ENCODE assay signal across 15 mouse cellular contexts in genomic region chr2:124740848-124741247, GRCm38 (mm10).
DNase-seq lines count a peak whose midpoint lies in the region; ATAC-seq and TF ChIP-seq lines count a peak whose summit lies in the region.
"Had no signal": no experiment of that assay in that cellular context is flagged by ENCODE, and none has a peak within 500 bp of the region (broad histone marks: within the 10 kb centered on the region; RNA-seq: fewer than 3 reads in every experiment).

No protein-coding gene starts in this region.

- ATAC-seq in lung, postnatal 0 days: no peak
- no peak for ATAC-seq in heart, embryonic 13.5 days (ENCODE audit: extremely low read depth, insufficient number of reproducible peaks, low FRiP score, low TSS enrichment)

- H3K4me3 ChIP-seq in lung, postnatal 0 days (ENCODE audit: low read depth, low read length): no peak overlapping the region
- no peak overlapping the region for H3K4me3 ChIP-seq in heart, embryonic 13.5 days
- H3K4me3 ChIP-seq: neural tube, embryonic 12.5 days had no signal

- no peak overlapping the region for H3K9ac ChIP-seq in lung, postnatal 0 days (replicated peaks; ENCODE audit: low read depth)
- H3K9ac ChIP-seq in heart, embryonic 13.5 days: no peak overlapping the region
- H3K9ac ChIP-seq: neural tube, embryonic 12.5 days had no signal

- no peaks in the 10 kb centered on the region for H3K27me3 ChIP-seq in lung, postnatal 0 days (replicated peaks; ENCODE audit: insufficient read depth, low read length)
- no peaks in the 10 kb centered on the region for H3K27me3 ChIP-seq in heart, embryonic 13.5 days (replicated peaks)
- H3K27me3 ChIP-seq: neural tube, embryonic 12.5 days had no signal

- no peaks in the 10 kb centered on the region for H3K4me1 ChIP-seq in lung, postnatal 0 days (ENCODE audit: insufficient read depth, low read depth, low read length)
- H3K4me1 ChIP-seq in heart, embryonic 13.5 days: peaks cover 21% of the 10 kb centered on the region
- H3K4me1 ChIP-seq: neural tube, embryonic 12.5 days had no signal

- WGBS in lung, postnatal 0 days: 44% methylated on average over 13 of the region's 13 CpGs
- 52% methylated on average over 13 of the region's 13 CpGs for WGBS in heart, embryonic 13.5 days

- no peak for TF ChIP-seq CTCF in lung, postnatal 0 days (IDR thresholded peaks at IDR 0.05)

- H3K36me3 ChIP-seq in lung, postnatal 0 days (ENCODE audit: insufficient read depth, low read length): no peaks in the 10 kb centered on the region
- no peaks in the 10 kb centered on the region for H3K36me3 ChIP-seq in heart, embryonic 13.5 days
- H3K36me3 ChIP-seq: neural tube, embryonic 12.5 days had no signal

- 0 out of 2 replicates have a peak overlapping the region, but pooled peaks have one; percentile 9 for H3K27ac ChIP-seq in lung, postnatal 0 days (ENCODE audit: low read length)
- peak overlapping the region; percentile 73 for H3K27ac ChIP-seq in heart, embryonic 13.5 days (replicated peaks)
- H3K27ac ChIP-seq: neural tube, embryonic 12.5 days had no signal

- H3K4me2 ChIP-seq in lung, postnatal 0 days (replicated peaks; ENCODE audit: low read depth, low read length): peak overlapping the region; percentile 17; the same call in 1 of the 2 replicates
- no peak overlapping the region for H3K4me2 ChIP-seq in heart, embryonic 13.5 days
- H3K4me2 ChIP-seq: midbrain, embryonic 11.5 days; neural tube, embryonic 12.5 days had no signal

- TF ChIP-seq EP300 in lung, postnatal 0 days (IDR thresholded peaks at IDR 0.05): no peak

- intact Hi-C loops in gastrocnemius, postnatal 14 days (cut with DNase I; ENCODE audit: low total_unique reads): no loop called here

- peak; percentile 8 for DNase-seq in gastrocnemius, adult 18-20 months (ENCODE audit: low spot score)
- DNase-seq in gastrocnemius, postnatal 14 days: no peak
- no peak for DNase-seq in lung, postnatal 0 days (ENCODE audit: low spot score)
- DNase-seq in lung, postnatal 25 days (ENCODE audit: low spot score): no peak
- DNase-seq in skeletal muscle tissue, adult 2 months (ENCODE audit: low read depth, low spot score): peak; percentile 57
- no peak for DNase-seq in ovary, postnatal 36 days (ENCODE audit: low spot score)
- DNase-seq in cerebellum, adult 18-20 months: no peak
- DNase-seq: adrenal gland, adult 2 months; cerebellum, adult 2 months; kidney, adult 8-10 months; spleen, adult 18-20 months; thymus, postnatal 25 days had no signal

- no peaks in the 10 kb centered on the region for H3K9me3 ChIP-seq in lung, postnatal 0 days (ENCODE audit: low read length)
- no peaks in the 10 kb centered on the region for H3K9me3 ChIP-seq in heart, embryonic 13.5 days
- H3K9me3 ChIP-seq: neural tube, embryonic 12.5 days had no signal

Comparison
In these comparisons a context has a peak if more than half of its experiments do, and no peak if none do; other contexts are left out.
1. DNase-seq: peak in gastrocnemius, adult 18-20 months (single experiment) and skeletal muscle tissue, adult 2 months (single experiment); none in gastrocnemius, postnatal 14 days (single experiment), lung, postnatal 0 days (single experiment), lung, postnatal 25 days (single experiment), ovary, postnatal 36 days (single experiment) and cerebellum, adult 18-20 months (0 of 2).